Mouse (Mus musculus) brain, embryonic 14.5 days (tissue): ENCODE results near the gene Mrps26.

Experiments used
- CTCF ChIP-seq: fragments of 200-500 bp; IDR thresholded peaks from 2 replicates; pipeline ENCODE4 v1.5.1; 2012; ENCODE audit warnings: inconsistent platforms, mild to moderate bottlenecking, moderate library complexity, borderline replicate concordance; ENCODE audit not compliant: insufficient read depth, insufficient read length; ENCODE audit errors: extremely low read depth
- POLR2A ChIP-seq: fragments of 200-500 bp; IDR thresholded peaks from 2 replicates; pipeline ENCODE4 v1.6.1; 2012; ENCODE audit warnings: mild to moderate bottlenecking, inconsistent platforms, borderline replicate concordance; ENCODE audit not compliant: poor library complexity, insufficient read depth, insufficient read length, severe bottlenecking; ENCODE audit errors: extremely low read depth

DNA sequence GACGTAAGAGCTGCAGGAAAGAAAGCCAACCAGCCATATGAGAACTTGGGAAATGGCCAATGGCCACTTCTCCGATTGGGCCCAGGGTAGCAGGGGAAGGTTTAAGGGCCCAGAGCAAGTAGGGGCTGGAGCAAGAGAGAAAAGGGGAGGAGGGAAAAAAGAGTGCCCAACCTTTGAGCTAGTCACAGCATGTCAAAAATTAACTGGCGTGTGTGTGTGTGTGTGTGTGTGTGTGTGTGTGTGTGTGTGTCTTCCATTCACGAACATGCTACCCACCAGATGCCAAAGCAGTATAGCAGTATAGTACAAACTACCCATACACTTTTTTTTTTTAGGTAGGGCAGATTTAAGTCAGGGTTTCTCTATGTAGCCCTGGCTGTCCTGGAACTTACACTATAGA lies 5.4 kb downstream of the Mrps26 start:
- no peak for TF ChIP-seq POLR2A
- TF ChIP-seq CTCF = no peak
